Mouse (Mus musculus): ENCODE results near the gene Adrm1.
"Not testable (repeated sequence)": the region's sequence is repeated elsewhere in the genome, so short reads cannot be mapped to it uniquely, and the experiment has no call there.

Adrm1 gene

GRCm38 (mm10) chr2:180170806-180171521 is at the start of gene Adrm1:
Gene Adrm1, plus strand, starts transcription at chr2:180171485.
- peak; percentile 97 for DNase-seq (ENCODE audit: low spot score in 2 of 2)

DNA sequence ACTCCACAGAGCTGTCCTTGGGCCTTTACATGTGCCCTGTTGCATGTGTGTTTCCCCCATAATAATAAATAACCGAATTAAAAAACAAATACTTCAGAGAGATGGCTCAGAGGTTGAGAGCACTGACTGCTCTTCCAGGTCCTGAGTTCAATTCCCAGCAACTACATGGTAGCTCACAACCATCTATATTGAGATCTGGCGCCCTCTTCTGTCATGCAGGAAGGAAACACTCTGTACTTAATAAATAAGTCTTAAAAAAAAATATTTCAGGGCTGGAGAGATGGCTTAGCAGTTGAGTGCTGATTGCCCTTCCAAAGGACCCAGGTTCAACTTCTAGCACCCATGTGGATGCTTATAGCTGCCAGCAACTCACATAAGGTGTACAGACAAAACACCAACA is 47.1 kb upstream of the Adrm1 start:
- no peak for DNase-seq (ENCODE audit: low spot score in 2 of 2)

DNA sequence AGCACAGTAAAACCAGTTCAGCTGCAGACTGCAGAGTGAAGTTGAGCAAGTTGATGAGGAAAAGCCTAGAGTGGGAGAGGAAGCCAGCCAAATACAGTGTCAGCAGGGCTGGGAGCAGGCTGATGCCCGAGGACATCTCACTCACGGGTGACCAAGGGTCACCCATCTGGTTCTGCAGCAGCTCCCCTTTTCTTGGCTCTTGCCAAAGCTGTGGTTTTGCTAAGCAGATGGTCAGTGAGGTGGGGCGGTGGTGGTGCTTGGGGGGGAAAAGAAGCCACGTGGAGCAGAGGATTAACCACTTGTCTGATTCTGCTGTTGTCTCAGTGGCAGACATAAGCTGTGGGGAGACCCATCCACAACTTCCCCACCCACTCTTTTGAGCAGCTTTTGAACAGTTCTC is 45.1 kb upstream of the Adrm1 start:
- no peak for DNase-seq (ENCODE audit: low spot score in 2 of 2)

- no peak for DNase-seq (ENCODE audit: low spot score in 2 of 2)
Measured at GRCm38 (mm10) chr2:180127675-180128074, 43.6 kb upstream of the Adrm1 start.

DNA sequence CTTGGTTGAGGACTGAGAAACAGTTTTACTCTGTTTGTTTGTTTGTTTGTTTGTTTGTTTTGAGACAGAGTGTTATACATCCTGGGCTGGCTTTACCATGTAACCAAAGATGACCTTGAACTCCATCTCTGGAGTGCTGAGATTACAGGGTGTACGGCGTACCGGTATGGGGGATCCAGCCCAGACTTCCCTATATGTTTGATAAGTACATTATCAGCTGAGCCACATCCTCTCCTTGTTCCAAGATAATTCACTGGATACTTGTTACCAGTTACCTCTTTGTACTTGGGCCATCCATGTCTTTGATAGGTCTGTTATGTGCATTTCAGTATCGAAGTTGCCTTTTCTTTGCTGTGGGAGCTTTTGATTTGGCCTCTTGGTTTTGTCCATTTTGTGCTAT is 38.1 kb upstream of the Adrm1 start:
- DNase-seq (ENCODE audit: low spot score in 2 of 2): no peak

- DNase-seq (ENCODE audit: low spot score in 2 of 2): no peak
Measured at GRCm38 (mm10) chr2:180133911-180134310, 37.4 kb upstream of the Adrm1 start.

- DNase-seq (ENCODE audit: low spot score in 2 of 2): no peak
Measured at GRCm38 (mm10) chr2:180135414-180135813, 35.9 kb upstream of the Adrm1 start.

GRCm38 (mm10) chr2:180146091-180146490 is 25.2 kb upstream of the Adrm1 start:
- no peak for DNase-seq (ENCODE audit: low spot score in 2 of 2)

- DNase-seq (ENCODE audit: low spot score in 2 of 2): no peak
Measured at GRCm38 (mm10) chr2:180147379-180147778, 23.9 kb upstream of the Adrm1 start.

DNA sequence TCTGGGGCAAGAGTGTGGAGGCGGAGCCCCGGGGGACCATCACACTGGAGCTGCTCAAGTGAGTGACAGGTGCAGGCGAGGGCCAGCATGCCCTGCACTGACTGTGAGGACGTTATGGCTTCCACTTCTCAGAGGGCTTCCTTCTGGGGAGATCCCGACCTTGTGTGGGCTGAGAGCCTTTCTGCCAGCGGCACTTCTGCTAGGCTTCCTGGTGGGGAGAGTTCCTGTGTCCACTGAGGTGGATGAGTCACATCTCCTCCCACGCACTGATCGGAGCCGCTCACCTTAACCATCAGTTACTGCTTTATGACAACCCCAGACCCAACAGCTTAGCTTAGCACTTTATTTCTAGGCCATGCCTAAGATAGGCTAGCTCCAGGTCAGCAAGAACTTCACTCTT is 22.7 kb upstream of the Adrm1 start:
- no peak for DNase-seq (ENCODE audit: low spot score in 2 of 2)

- DNase-seq (ENCODE audit: low spot score in 2 of 2): no peak
Measured at GRCm38 (mm10) chr2:180154796-180155195, 16.5 kb upstream of the Adrm1 start.

GRCm38 (mm10) chr2:180158627-180159026 is 12.7 kb upstream of the Adrm1 start:
- DNase-seq (ENCODE audit: low spot score in 2 of 2): no peak

DNA sequence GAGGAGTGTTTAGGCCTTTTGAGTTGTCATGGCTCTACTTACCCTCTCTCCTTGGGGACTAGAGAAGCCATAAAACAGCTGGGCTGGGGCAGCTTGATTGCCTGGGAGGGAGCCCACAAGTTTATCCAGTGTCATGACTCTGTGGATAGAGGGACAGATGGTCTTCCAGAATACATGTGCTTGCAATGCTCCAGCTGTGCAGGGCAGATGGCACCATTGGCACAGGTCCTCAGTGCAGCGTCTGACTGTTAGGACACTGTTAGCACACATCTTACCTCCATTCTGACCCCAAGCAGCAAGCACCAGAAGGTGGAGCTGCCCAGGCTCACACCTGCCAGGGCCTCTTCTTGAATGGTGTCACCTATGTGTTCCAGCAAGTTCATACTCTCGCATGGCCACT is 5.4 kb upstream of the Adrm1 start:
- DNase-seq (ENCODE audit: low spot score in 2 of 2): no peak

GRCm38 (mm10) chr2:180166869-180167268 is 4.4 kb upstream of the Adrm1 start:
- DNase-seq (ENCODE audit: low spot score in 2 of 2): no peak

DNA sequence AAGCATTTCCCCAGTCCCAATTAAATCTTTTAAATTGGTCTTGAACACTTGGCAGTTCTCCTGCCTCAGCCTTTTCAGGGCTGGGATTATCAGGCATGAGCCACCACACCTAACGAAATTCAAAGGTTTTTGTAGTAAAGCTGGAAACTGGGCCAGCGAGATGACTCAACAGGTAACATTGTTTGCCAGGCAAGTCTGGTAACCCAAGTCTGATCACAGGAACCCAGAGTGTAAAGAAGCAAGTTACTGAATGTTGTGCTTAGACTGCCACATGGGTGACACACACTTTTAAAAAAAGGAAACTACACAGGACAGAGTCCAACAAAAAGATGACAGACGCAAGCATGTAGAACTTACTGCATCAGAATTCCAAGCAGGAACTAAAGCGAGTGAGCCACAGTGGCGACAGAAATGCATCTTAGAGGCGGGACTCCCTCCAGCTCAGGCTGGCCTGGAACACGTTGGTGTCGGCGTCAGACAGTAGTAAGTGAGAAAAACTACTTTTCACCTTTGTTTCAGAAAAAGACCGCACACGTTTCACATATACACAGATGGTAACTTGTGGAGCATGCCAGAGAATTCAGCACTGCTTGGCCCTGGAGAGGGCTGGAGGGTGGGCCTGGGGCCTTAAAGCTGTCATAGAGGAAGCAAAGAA is 1.0 kb upstream of the Adrm1 start:
- no peak for DNase-seq (ENCODE audit: low spot score in 2 of 2)

DNA sequence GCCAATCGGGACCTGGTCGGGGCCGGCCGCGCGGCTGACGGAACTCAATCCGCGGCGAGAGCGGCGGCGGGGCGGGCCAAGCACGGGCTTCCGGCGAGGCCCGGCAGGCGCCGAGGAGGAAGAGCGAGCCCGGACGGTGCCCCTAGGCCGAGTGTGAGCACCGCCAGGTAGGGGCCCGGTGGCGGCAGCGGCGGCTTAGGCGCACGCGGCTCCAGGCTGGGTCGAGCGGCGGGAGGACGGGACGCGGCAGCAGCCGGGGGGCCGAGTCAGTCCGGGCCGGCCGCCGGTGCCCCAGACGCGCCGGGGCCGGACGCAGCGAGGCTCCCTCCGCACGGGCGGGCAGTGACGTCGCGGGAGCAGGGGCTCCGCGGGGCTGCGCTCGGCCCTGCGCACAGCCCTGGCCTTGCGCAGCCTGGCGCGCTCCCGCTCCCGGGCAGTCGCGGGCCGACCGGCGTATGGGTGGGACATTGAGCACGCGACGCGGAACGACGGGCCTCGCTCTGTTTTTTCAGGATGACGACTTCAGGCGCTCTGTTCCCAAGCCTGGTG is 311 bp downstream of the Adrm1 start:
- no peak for DNase-seq (ENCODE audit: low spot score in 2 of 2)

- no peak for DNase-seq (ENCODE audit: low spot score in 2 of 2)
Measured at GRCm38 (mm10) chr2:180172152-180172551, 867 bp downstream of the Adrm1 start.

- DNase-seq (ENCODE audit: low spot score in 2 of 2): no peak
Measured at GRCm38 (mm10) chr2:180173163-180173562, 1.9 kb downstream of the Adrm1 start.

GRCm38 (mm10) chr2:180173711-180174110 is 2.4 kb downstream of the Adrm1 start:
- DNase-seq (ENCODE audit: low spot score in 2 of 2): not testable (repeated sequence)

DNA sequence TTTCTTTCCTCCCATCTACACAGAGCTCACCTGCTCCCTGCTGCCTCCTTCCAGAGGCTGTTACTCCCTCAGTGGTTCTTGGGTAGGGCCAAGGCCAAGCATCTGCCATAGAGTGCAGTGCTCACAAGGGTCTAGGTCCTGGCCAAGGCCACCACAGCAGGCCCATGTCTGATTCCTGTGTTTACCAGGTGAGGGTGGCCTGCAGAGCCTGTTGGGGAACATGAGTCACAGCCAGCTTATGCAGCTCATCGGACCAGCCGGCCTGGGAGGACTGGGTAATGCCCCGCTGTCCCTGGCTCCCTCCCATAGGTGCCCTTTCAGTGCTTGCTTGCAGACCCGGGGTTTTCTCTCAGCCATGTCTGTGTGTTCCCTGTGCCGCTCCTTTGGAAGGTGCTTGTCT is 2.8 kb downstream of the Adrm1 start:
- no peak for DNase-seq (ENCODE audit: low spot score in 2 of 2)

DNA sequence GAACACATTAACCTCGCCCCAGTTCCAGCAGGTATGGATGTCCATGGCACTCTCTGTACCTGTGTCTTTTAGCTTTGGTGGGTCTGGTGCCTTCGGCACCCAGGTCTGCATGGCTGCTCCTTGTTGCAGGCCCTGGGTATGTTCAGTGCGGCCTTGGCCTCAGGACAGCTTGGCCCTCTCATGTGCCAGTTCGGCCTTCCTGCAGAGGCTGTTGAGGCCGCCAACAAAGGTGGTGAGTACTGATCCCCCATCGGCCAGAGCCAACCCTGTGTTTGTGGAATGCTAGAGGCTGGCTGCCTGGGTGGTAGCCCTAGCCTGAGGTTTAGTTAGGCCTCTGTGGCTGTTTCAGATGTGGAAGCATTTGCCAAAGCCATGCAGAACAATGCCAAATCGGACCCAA is 4.4 kb downstream of the Adrm1 start:
- DNase-seq (ENCODE audit: low spot score in 2 of 2): no peak

DNA sequence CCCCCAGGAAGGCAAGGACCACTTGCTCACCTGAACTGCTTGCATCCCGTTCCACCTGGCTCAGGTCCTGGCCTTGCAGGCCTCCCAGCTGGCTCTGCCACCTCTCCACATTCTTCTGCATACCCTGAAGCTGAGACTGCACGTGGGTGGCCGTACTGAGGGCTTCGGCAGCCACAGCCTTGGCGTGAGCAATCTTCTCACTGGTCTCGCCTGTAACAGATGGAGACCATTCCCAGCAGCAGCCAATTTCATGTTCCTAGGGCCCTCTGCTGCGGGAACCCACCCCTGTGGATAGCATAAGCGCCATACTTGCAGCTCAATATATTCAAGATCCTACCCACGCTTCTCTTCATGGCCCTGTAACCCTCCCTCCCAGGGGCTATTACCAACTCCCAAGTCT is 10.3 kb downstream of the Adrm1 start:
- DNase-seq (ENCODE audit: low spot score in 2 of 2): no peak

GRCm38 (mm10) chr2:180184011-180184751 is 12.9 kb downstream of the Adrm1 start:
- no peak for DNase-seq (ENCODE audit: low spot score in 2 of 2)
